Mouse (Mus musculus): Measurements from ENCODE around the gene Rcvrn.

GRCm38 (mm10) chr11:67656811-67657210 lies 38.3 kb upstream of the Rcvrn start:
- no peak for TF ChIP-seq CTCF (conservative IDR thresholded peaks at IDR 0.05; ENCODE audit: low read length)
- no peak for TF ChIP-seq POU5F1 (IDR thresholded peaks at IDR 0.05; ENCODE audit: borderline replicate concordance, low read length)
- no peak for TF ChIP-seq NANOG (IDR thresholded peaks at IDR 0.05; ENCODE audit: borderline replicate concordance, low read length)

Data from E14TG2a.4 (cell line).